Mouse (Mus musculus) liver, embryonic 13.5 days (tissue): ENCODE data around the gene Cep70. TPM values are rescaled to one million over a fixed set of nuclear protein-coding genes. Genes with fewer than 3 reads are reported as not detected.

ENCODE experiments used
- ATAC-seq: fragments of 200-750 bp; cut with Nextera tagmentation; 2 replicates; pipeline ENCODE4 v1.8.0; 2017; ENCODE audit warnings: low read depth, mild to moderate bottlenecking, moderate number of reproducible peaks, moderate library complexity
- DNase-seq: peaks from one replicate; pipeline ENCODE4 v3.0.0; 2022
- H3K27ac ChIP-seq: fragments of 300-500 bp; sonication (generic); 2 replicates; pipeline ENCODE4 v1.5.1; 2015; ENCODE audit warnings: moderate library complexity, mild to moderate bottlenecking, inconsistent platforms
- H3K27me3 ChIP-seq: fragments of 300-500 bp; sonication (generic); 2 replicates; pipeline ENCODE4 v1.6.1; 2015; ENCODE audit warnings: mild to moderate bottlenecking, inconsistent platforms
- H3K36me3 ChIP-seq: fragments of 300-500 bp; sonication (generic); 2 replicates; pipeline ENCODE4 v1.6.1; 2015; ENCODE audit warnings: mild to moderate bottlenecking, inconsistent platforms
- H3K4me1 ChIP-seq: fragments of 300-500 bp; sonication (generic); replicated peaks from 2 replicates; pipeline ENCODE4 v1.6.1; 2015; ENCODE audit warnings: inconsistent platforms
- H3K4me2 ChIP-seq: fragments of 300-500 bp; sonication (generic); 2 replicates; pipeline ENCODE4 v1.6.1; 2015; ENCODE audit warnings: inconsistent platforms, mild to moderate bottlenecking, moderate library complexity
- H3K4me3 ChIP-seq: fragments of 300-500 bp; sonication (generic); replicated peaks from 2 replicates; pipeline ENCODE4 v1.5.1; 2015; ENCODE audit warnings: mild to moderate bottlenecking, inconsistent platforms
- H3K9ac ChIP-seq: fragments of 300-500 bp; sonication (generic); 2 replicates; pipeline ENCODE4 v1.6.1; 2015; ENCODE audit warnings: mild to moderate bottlenecking, inconsistent platforms
- H3K9me3 ChIP-seq: fragments of 300-500 bp; sonication (generic); replicated peaks from 2 replicates; pipeline ENCODE4 v1.6.1; 2016; ENCODE audit warnings: inconsistent platforms
- WGBS: fragments of 180-500 bp; shearing (Covaris S2); methylation state at CpG from one replicate; pipeline ENCODE4 v1.1.7; 2015; ENCODE audit not compliant: insufficient replicate concordance; 5-methylcytosine and 5-hydroxymethylcytosine counted together
- polyA plus RNA-seq: library from polyadenylated mRNA; unstranded; fragments of >200 nt; fragmentation: Nextera tagmentation; extraction: Ambion mirVana; gene quantifications from 2 replicates; pipeline ENCODE4 v1.2.1, GENCODE M21; 2015

Gene Cep70
- polyA plus RNA-seq: 30.1 and 36.5 TPM in 2 replicates

- Histone ChIP-seq H3K27me3 (no peaks in the 10 kb centered on the region), H3K4me3 (peak within 1 kb of the TSS; percentile 81), H3K4me2 (peak within 1 kb of the TSS; percentile 75), H3K36me3 (peaks cover 19% of the 10 kb centered on the region), H3K9me3 (no peaks in the 10 kb centered on the region), H3K9ac (peak within 1 kb of the TSS; percentile 85), H3K4me1 (peaks cover 63% of the 10 kb centered on the region), H3K27ac (peak within 1 kb of the TSS; percentile 99)
- DNase-seq (peak; percentile 96), ATAC-seq (peak; percentile 88)
- under 1% methylated on average over 66 of the region's 66 CpGs for WGBS
Measured at GRCm38 (mm10) chr9:99243190-99243894, at the start of gene Cep70. Cep70 (plus strand) TSS chr9:99243367.

DNA sequence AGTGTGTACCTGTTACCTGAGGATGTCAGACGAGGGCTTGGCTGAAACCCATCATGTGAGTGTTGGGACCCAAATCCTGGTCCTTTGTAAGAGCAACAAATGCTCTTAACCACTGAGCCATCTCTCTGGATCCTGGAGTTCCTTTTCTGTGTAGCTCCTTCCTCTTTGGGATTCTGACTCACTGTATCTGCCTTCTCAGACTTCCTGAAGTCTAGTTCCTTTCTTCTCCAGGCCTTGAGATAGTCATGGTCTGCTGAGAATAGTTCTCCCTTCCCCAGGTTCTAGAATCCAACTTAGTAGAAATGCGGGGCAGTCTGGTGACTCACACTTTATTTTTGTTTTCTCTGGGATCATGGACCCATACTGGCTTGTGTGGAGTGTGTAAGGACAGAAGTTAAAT, 30.5 kb upstream of the Cep70 start:
- no peaks in the 10 kb centered on the region for H3K4me1 ChIP-seq
- H3K36me3 ChIP-seq: no peaks in the 10 kb centered on the region
- 19% methylated on average over 2 of the region's 2 CpGs for WGBS
- H3K27ac ChIP-seq: no peak overlapping the region
- no peak overlapping the region for H3K9ac ChIP-seq
- no peaks in the 10 kb centered on the region for H3K9me3 ChIP-seq
- H3K4me2 ChIP-seq: no peak overlapping the region
- no peaks in the 10 kb centered on the region for H3K27me3 ChIP-seq
- no peak for ATAC-seq
- no peak overlapping the region for H3K4me3 ChIP-seq
- no peak for DNase-seq

GRCm38 (mm10) chr9:99216182-99216581, 27.0 kb upstream of the Cep70 start:
- ATAC-seq (no peak), DNase-seq (no peak)
- 10% methylated on average over 2 of the region's 2 CpGs for WGBS
- no peak overlapping the region for H3K27ac ChIP-seq
- no peaks in the 10 kb centered on the region for H3K27me3 ChIP-seq
- no peak overlapping the region for H3K4me3 ChIP-seq
- H3K4me1 ChIP-seq: no peaks in the 10 kb centered on the region; the same call in 1 of the 2 replicates
- no peaks in the 10 kb centered on the region for H3K36me3 ChIP-seq
- H3K9me3 ChIP-seq: no peaks in the 10 kb centered on the region
- no peak overlapping the region for H3K4me2 ChIP-seq
- no peak overlapping the region for H3K9ac ChIP-seq

GRCm38 (mm10) chr9:99217999-99218719, 25.0 kb upstream of the Cep70 start:
- H3K4me3 ChIP-seq: no peak overlapping the region
- H3K4me2 ChIP-seq: no peak overlapping the region
- no peak overlapping the region for H3K9ac ChIP-seq
- peak; percentile 50 for ATAC-seq
- DNase-seq: peak; percentile 58
- no peaks in the 10 kb centered on the region for H3K9me3 ChIP-seq
- 18% methylated on average over 6 of the region's 6 CpGs for WGBS
- H3K36me3 ChIP-seq: no peaks in the 10 kb centered on the region
- no peaks in the 10 kb centered on the region for H3K27me3 ChIP-seq
- no peaks in the 10 kb centered on the region; the same call in 1 of the 2 replicates for H3K4me1 ChIP-seq
- H3K27ac ChIP-seq: no peak overlapping the region

- ATAC-seq: no peak
- Histone ChIP-seq H3K27me3 (no peaks in the 10 kb centered on the region), H3K9me3 (no peaks in the 10 kb centered on the region), H3K36me3 (no peaks in the 10 kb centered on the region), H3K27ac (no peak overlapping the region), H3K4me1 (no peaks in the 10 kb centered on the region; the same call in 1 of the 2 replicates), H3K9ac (no peak overlapping the region), H3K4me3 (no peak overlapping the region), H3K4me2 (no peak overlapping the region)
- DNase-seq: no peak
- WGBS: 26% methylated on average over 4 of the region's 4 CpGs
Measured at GRCm38 (mm10) chr9:99221636-99222035, 21.5 kb upstream of the Cep70 start.

DNA sequence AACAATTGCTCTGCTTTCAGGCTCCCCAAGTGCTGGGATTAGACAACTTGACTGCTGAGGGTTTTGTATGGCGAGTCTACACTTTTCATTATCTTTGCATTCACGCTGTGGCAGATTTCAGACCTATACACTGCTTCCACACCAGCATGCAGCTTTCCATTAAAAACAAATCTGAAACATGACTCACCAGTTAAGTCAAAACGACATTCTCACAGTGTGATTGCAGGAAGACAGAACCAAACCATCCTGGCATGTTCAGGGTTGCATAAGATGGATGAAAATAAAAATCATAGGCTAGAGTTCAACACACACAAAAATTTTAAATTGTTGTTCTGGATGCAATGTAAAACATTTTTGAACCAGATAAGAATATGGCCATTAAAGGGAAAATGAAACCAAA, 18.6 kb upstream of the Cep70 start:
- no peak for DNase-seq
- Histone ChIP-seq H3K9me3 (no peaks in the 10 kb centered on the region), H3K27me3 (no peaks in the 10 kb centered on the region), H3K9ac (no peak overlapping the region), H3K4me2 (no peak overlapping the region), H3K27ac (no peak overlapping the region), H3K4me1 (no peaks in the 10 kb centered on the region), H3K4me3 (no peak overlapping the region), H3K36me3 (no peaks in the 10 kb centered on the region)
- WGBS: 49% methylated on average over 3 of the region's 3 CpGs
- ATAC-seq: no peak

DNA sequence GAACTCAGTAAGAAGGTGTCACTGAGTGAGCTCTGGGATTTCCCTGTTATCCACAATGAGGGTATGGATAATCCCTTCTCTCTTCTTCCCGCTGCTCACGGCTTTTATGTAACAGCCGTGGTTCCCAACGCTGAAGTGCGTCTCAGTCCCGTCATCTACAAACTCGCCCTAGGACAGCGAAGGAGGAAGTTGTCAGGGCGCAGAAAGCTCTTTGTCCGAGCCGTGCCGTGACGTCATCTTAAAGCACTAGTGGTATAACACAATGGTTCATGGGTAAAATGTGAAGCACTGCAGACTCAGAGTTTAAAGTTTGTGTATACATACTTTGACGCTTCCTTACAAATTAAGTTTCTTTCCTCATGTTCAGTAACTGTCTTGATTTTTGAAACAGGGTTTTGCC, 13.7 kb upstream of the Cep70 start:
- 56% methylated on average over 14 of the region's 14 CpGs for WGBS
- H3K27ac ChIP-seq: no peak overlapping the region
- H3K4me3 ChIP-seq: no peak overlapping the region
- H3K4me1 ChIP-seq: no peaks in the 10 kb centered on the region
- ATAC-seq (no peak), DNase-seq (no peak)
- H3K27me3 ChIP-seq: no peaks in the 10 kb centered on the region
- peak overlapping the region; percentile 26; the same call in 1 of the 2 replicates for H3K4me2 ChIP-seq
- H3K36me3 ChIP-seq: no peaks in the 10 kb centered on the region
- no peak overlapping the region for H3K9ac ChIP-seq
- H3K9me3 ChIP-seq: no peaks in the 10 kb centered on the region

- 86% methylated on average over 14 of the region's 14 CpGs for WGBS
- ATAC-seq (no peak), DNase-seq (no peak)
- H3K4me3 ChIP-seq: no peak within 1 kb of the TSS
- H3K27me3 ChIP-seq: no peaks in the 10 kb centered on the region
- no peaks in the 10 kb centered on the region for H3K9me3 ChIP-seq
- H3K4me1 ChIP-seq: peaks cover 17% of the 10 kb centered on the region
- no peak within 1 kb of the TSS for H3K27ac ChIP-seq
- no peak within 1 kb of the TSS for H3K4me2 ChIP-seq
- H3K9ac ChIP-seq: no peak within 1 kb of the TSS
- H3K36me3 ChIP-seq: no peaks in the 10 kb centered on the region
Measured at GRCm38 (mm10) chr9:99237139-99237538, 6.0 kb upstream of the Cep70 start, which contains the start of gene Faiml. Faiml (minus strand) TSS chr9:99237239.

GRCm38 (mm10) chr9:99238276-99238675, 4.9 kb upstream of the Cep70 start:
- ATAC-seq: no peak
- H3K36me3 ChIP-seq: no peaks in the 10 kb centered on the region
- no peaks in the 10 kb centered on the region for H3K9me3 ChIP-seq
- no peak for DNase-seq
- H3K4me3 ChIP-seq: no peak overlapping the region
- no peak overlapping the region for H3K4me2 ChIP-seq
- H3K9ac ChIP-seq: no peak overlapping the region
- 81% methylated on average over 10 of the region's 10 CpGs for WGBS
- peaks cover 23% of the 10 kb centered on the region for H3K4me1 ChIP-seq
- H3K27ac ChIP-seq: no peak overlapping the region
- no peaks in the 10 kb centered on the region for H3K27me3 ChIP-seq

GRCm38 (mm10) chr9:99239256-99239655, 3.9 kb upstream of the Cep70 start:
- Histone ChIP-seq H3K9me3 (no peaks in the 10 kb centered on the region), H3K36me3 (no peaks in the 10 kb centered on the region), H3K4me2 (no peak overlapping the region), H3K27ac (no peak overlapping the region), H3K4me1 (peaks cover 27% of the 10 kb centered on the region), H3K9ac (no peak overlapping the region), H3K4me3 (no peak overlapping the region), H3K27me3 (no peaks in the 10 kb centered on the region)
- WGBS: 42% methylated on average over 1 of the region's 1 CpGs
- DNase-seq (no peak), ATAC-seq (no peak)

- H3K36me3 ChIP-seq: no peaks in the 10 kb centered on the region
- no peak overlapping the region for H3K4me3 ChIP-seq
- no peak for DNase-seq
- no peak overlapping the region for H3K27ac ChIP-seq
- no peak overlapping the region for H3K9ac ChIP-seq
- H3K27me3 ChIP-seq: no peaks in the 10 kb centered on the region
- 26% methylated on average over 5 of the region's 5 CpGs for WGBS
- ATAC-seq: no peak
- H3K9me3 ChIP-seq: no peaks in the 10 kb centered on the region
- H3K4me1 ChIP-seq: peaks cover 40% of the 10 kb centered on the region
- no peak overlapping the region for H3K4me2 ChIP-seq
Measured at GRCm38 (mm10) chr9:99240571-99240970, 2.6 kb upstream of the Cep70 start.
